Mouse (Mus musculus) heart, adult 2 months (tissue): ENCODE measurements around the gene Kri1.

Experiments used
- CTCF ChIP-seq: fragments of 200-600 bp; IDR thresholded peaks from 2 replicates; pipeline ENCODE4 v1.8.1; 2022; ENCODE audit warnings: antibody characterized with exemption, mild to moderate bottlenecking, moderate library complexity
- EP300 ChIP-seq: fragments of 200-500 bp; IDR thresholded peaks from 2 replicates; pipeline ENCODE4 v1.6.1; 2011; ENCODE audit warnings: low read depth, low read length, control low read depth; ENCODE audit not compliant: insufficient read depth
- POLR2A ChIP-seq: fragments of 200-500 bp; IDR thresholded peaks from 2 replicates; pipeline ENCODE4 v1.6.1; 2011; ENCODE audit warnings: mild to moderate bottlenecking, low read depth, low read length, control low read depth; ENCODE audit not compliant: insufficient read depth

- no peak for TF ChIP-seq CTCF
- no peak for TF ChIP-seq POLR2A
- no peak for TF ChIP-seq EP300
Measured at GRCm38 (mm10) chr9:21275727-21276126, 12.0 kb downstream of the Kri1 start.
